Mouse (Mus musculus): ENCODE measurements around the gene Mettl14. TPM values are rescaled to one million over a fixed set of nuclear protein-coding genes. Genes with fewer than 3 reads are reported as not detected.
"Not testable (repeated sequence)": the region's sequence is repeated elsewhere in the genome, so short reads cannot be mapped to it uniquely, and the experiment has no call there.

Gene Mettl14
- 10 to 100 TPM; 12.0 to 12.1 TPM for total RNA-seq (2021)

DNA sequence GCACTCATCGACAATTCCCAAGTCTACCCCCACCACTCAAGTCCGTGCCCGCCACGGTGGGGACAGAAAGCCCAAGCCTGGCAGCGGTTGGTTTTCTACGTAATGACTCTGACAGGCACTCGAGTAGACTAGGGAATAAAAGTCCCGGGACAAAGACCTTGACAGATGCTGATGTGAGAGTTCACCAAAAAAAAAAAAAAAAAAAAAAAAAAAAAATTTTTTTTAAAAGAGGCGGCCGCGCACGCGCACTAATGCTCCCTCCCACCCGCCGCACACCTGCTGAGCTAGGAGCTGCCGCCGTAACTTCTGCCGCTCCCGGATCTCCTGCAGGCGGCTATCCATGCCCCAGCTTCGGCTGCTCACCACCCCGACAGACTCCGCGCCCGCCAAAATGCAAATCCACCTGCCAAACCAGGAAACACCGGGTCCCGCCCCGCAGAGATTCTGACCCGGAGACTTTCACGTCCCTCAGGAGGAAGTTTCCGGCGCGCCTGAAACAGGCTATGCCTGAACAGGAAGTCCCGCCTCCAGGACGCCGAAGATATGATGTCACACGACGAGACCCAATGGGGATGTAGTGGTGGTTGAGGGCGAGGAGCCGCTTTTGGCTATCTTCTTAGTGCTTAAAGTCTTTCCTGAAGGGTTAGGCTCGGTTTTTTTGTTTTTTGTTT is at the start of gene Mettl14:
Gene Mettl14, minus strand, starts transcription at position 623 of the 671 bp plus-strand sequence.
- DNase-seq = peak; percentile 94 to 96
- intact Hi-C loops (cut with DNase I) = loop anchor here (2.0 to 5.0 kb wide), 2 partner anchors 121 to 1338 kb away; no protein-coding TSS in a partner anchor

DNA sequence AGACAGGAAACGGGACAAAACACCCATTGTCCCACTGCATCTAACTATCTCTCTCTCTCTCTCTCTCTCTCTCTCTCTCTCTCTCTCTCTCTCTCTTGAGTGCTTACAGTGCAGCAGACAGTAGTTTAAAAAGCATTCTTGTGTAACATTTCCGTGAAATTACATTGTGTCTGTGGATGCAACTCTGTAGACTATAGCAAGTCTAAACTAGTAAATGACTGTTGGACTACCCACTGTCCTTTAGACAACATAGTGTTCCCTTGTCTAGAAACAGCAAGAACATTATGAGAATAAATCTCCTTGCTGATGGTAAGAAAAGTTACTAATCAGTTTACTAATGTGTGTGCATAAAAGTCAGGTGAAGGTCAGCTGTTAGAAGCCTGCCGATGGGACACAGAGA is 47.5 kb upstream of the Mettl14 start:
- intact Hi-C loops (cut with DNase I) = no loop called here

DNA sequence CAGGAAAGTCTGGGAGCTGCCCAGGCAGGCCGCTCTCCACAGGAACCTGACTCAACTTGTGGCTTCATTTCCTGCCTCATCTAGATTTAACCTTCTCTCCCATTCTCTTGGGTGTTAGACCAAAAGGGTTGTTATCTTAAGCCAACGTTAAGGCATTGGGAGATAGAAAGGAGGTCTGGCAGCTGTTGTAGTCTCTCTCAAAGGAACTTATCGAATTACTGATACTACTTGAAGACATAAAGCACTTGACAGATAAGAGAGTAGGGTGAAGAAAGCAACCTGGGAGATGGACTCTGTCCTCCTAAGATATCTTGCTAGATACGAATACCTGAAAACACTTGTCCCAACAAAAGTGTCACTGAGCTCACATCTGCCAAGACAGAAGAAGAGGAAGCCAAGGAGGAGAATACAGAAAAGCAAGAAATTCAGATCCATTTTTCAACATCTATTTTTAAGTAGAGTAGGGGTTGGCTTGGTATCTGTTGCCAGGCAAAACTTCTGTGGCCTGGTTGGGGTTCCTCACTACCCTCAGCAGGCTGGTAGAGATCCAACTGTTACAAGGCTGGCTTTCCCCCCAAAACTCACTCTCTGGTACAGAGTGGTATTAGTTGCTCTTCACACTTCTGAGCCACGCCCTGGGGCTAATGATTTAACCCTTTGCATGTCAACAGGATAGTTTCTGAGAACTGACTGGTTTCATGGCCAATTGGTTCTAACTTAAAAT is 46.2 kb upstream of the Mettl14 start:
- intact Hi-C loops (cut with DNase I) = no loop called here

More for the DNA sequence above, 47.5 kb upstream of the Mettl14 start:
- DNase-seq = no peak

DNA sequence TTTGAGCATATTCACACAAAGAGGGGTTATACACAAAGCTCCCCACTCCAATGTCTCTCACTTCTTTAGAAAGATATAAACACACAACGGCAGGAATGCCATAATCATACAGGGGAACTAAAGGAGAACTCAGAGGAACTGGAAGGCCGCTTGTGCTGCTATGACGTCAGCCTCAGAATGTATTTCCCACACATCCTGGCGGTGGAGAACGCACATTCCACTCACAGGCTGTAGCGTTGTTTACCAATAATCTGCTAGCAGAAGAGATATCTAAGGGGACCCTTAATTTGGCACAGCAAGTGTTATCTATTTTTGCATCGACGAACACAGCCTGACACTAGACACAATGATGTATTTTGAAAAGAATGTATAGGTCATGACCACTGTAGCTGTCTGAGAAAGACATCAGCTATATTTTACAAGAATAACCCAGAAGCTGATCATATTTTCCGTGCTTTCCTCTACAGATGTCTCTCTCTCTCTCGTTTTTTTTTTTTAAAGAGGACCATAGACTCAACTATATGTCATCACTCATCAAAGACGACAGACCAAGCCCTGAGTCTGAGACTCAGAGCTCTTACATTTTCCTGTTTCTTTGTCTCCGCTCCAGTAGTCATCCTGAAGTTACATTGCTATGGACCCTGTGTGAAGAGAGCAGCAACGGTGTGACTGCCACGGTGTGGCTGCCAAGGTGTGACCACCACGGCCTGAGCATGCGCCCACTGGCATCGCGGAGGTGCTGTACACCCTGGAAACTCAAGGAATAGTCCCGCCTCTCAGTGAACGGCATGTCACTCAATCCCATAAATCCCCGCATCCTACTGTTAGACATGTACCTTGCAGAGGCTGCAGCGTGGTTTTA is 43.9 kb upstream of the Mettl14 start:
- intact Hi-C loops (cut with DNase I) = no loop called here
- DNase-seq = no peak

More for the DNA sequence above, 46.2 kb upstream of the Mettl14 start:
- DNase-seq = no peak

DNA sequence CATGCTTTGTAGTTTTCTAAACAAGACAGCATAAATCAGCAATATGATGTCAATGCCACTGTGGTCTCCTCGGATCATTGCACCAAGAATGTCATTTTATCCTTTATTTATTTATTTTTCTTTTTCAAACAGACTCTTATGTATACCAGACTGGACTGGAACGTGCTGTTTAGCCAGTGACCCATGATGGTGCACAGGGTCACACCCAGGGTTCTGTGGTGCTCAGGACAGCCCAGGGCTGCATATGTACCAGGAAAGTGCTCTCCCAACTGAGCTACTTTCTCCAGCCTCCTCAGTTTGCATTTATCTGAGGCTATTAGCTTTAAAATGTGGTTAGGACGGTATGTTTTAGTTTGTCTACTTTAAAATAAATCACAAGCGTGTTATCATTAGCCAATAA is 42.1 kb upstream of the Mettl14 start:
- DNase-seq = no peak
- intact Hi-C loops (cut with DNase I) = no loop called here

DNA sequence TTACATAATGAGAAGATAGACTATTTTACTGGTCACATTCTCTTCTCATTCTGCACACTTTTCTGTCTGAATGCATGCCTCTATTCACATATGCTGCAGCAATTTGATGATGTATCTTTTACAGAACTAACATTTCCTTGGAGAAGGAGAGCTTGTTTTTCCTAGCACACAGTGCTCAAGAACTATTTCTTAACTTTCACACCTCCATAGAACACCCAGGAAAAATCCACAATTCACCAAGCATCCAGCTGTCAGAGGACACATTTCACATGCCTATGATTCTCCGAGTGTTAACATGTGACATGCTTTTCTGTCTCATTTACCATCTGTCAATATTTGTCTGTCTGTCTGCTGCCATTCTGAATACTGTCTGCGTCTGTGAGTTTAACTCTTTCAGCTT is 39.7 kb upstream of the Mettl14 start:
- intact Hi-C loops (cut with DNase I) = no loop called here

DNA sequence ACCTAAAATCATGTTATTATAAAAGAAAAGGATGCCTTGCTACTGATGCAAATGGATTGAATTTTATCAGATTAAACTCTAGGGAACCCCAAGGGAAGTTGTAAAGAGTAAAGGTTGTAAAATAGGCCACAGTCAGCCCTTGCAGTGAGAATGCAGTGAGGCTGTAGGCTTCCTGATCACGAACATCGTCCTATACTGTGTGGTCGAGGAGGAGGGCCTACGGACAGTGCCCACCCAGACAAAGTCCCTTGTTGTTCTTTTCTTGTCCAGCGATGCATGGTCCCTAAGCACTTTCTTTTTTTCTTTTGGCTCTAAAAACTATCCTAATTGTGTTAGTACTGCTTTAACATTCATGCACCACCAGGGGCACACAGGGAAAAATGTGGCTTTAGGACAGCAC is 27.3 kb upstream of the Mettl14 start:
- intact Hi-C loops (cut with DNase I) = no loop called here
- no peak for DNase-seq

More for the DNA sequence above, 39.7 kb upstream of the Mettl14 start:
- DNase-seq = no peak

DNA sequence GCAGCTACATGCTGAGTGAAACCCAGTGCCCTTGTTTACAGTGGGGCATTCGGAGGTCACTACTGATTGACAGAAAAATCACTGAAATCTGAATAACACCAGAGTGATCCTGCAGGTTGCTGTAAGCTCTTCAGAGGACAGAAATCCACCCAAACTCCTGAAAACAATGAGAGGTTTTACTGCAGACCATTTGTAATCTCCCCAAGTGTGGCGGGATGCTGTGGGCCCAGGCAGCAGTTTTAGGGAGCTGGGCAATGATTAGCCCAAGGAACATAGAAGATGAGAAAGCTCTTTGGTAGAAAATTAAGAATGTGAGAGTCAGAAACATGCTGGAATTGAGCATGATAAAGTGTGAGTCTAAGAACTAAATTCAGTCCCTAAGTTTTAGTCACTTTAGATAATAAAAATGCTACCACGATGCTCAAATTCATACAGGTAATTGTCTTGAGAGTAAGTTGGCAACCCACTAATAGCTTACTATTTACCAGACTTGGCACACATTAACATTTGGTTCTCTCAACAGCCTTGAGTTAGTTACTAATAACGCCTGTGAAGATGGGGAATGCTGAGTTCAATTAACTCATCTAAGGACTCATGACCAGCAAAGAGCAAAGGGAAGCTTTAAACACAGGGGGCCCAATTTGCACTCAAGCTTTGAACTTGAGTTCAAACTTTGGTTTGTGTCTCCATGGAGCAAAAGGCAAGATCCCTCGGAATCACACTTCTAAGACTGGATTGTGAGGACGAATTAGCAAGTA is 26.1 kb upstream of the Mettl14 start:
- DNase-seq = no peak
- intact Hi-C loops (cut with DNase I) = no loop called here

DNA sequence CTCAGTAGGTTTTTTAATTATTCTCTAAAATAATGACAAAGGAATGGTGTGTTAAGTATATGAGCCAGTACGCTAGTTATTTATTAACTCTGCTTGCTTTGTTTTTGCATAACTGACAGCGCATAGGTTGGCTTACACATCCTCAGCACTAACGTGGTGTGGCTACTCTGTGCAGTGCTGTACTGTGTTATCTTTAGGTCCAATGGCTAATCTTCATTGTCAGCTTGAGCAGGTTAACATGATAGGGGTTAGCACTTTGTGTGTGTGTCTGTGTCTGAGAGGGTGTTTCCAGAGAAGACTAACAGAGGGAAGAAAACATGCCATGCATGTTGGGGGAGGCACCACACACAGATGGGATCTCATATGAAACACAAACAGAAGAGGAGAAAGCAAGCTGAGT is 19.0 kb upstream of the Mettl14 start:
- DNase-seq = no peak
- intact Hi-C loops (cut with DNase I) = no loop called here

DNA sequence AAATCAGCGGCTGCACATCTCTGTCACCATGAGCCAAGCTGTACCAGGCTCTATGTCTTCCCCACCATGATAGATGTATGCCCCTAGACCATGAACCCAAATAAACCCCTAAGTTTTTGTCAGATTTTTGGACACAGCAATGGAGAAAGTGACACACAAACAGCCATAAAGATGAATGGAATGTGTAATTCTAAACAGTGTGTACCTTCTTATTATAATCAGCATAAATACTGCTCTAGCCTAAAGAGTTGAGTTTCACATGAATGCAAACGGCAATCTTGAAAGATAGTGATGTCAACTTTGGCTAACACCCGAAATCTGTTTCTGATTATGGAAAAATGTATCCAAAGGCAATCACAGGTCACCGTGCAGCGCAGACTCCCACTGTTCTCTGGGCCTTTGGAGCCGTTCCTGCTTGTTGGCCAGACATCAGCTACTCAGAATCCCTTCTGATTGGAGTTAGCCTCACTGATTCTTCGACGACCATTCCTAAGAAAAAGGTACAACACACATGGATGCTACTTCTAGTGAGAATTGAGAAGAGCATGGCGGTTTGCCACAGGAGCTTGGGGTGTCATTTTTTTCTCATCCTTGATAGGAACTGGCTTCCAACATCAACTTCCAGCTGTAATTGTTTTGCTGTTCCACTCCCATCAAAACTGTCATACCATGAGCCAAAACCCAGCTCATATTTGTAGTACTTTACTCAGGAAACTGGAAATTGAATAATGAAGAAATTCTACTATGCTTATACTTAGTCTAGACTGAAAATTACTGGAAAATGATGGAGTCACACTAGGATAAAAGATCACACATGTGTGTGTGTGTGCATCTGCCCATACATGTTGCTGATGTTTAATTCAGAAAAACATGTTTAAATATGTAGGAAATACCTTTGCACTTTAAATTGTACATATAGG is 11.9 kb upstream of the Mettl14 start:
- intact Hi-C loops (cut with DNase I) = no loop called here
- DNase-seq = no peak

DNA sequence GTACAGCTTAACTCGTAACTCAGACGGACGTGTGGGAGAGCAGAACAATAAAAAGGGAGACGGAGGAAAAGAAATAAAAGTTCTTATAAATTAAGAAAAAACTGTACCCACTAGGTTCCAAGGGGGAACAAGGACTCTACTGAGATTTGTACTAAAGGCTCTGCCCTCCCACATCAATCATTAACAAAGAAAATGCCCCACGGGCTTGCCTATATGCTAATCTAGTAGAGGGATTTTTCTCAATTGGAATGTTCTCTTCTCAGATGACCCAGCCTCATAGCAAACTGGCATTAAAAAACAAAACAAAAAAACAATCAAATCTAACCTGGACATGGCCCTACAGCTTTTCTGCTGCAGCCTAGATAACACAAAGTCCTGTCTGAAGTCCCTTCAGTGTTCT is 9.7 kb upstream of the Mettl14 start:
- DNase-seq = no peak
- intact Hi-C loops (cut with DNase I) = no loop called here

DNA sequence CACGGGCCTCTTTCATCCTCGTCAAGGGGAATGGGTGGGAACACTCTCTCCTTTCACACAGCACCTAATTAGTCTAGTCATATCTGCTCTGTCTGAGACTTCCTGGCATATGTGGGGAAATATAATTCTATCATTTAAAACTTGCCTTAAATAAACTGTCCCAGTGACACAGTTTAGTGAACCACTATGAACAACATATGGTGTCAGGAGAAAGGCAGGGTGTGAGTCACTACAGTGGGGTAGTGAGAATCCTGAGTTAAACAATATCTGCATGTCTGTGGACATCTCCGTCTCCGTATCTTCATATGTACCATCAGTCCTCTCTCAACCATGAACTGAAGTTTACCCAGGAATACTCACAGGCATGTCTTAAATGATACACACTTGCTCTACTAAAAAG is 5.3 kb upstream of the Mettl14 start:
- DNase-seq = no peak
- intact Hi-C loops (cut with DNase I) = no loop called here

DNA sequence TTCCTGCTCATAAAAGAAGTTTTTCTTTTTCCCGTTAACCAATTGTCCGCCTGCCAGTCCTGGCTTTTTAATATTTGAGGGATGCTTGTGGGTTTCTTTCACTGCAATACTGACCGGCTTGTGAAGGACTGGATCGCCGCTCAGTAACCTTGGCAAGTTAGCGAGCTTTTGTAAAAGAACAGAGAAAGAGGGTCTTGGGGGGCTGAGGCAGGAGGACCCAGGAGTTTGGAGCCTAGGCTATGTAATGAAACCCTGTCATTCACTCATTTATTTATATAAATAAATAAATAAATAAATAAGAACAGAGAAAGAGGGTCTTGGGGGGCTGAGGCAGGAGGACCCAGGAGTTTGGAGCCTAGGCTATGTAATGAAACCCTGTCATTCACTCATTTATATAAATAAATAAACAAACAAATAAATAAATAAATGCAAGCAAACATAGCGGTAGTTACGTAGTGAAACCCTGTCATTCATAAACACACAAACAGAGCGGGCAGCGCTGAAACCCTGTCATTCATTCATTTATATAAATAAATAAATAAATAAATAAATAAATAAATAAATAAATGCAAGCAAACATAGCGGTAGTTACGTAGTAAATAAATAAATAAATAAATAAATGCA is 361 bp upstream of the Mettl14 start:
- not testable (repeated sequence) for DNase-seq
- intact Hi-C loops (cut with DNase I) = loop anchor here (2.0 to 5.0 kb wide), 2 partner anchors 121 to 1339 kb away; no protein-coding TSS in a partner anchor

DNA sequence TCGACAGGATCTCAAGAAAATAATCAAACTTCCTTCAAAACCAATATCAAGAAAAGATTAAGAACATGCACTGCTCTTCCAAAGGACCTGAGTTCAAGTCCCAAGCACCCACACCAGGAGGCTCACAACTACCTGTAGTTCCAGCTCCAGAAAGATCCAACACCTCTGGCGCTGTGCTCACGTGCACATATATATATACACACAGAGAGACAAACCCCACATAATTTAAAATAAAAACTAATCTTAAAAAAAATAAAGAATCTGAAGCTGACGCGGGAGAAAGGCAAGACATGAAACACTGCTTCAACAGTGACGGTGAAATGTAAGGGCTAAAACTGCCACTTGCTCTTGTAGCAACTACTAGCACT is 806 bp downstream of the Mettl14 start:
- DNase-seq = no peak
- intact Hi-C loops (cut with DNase I) = loop anchor here (5.0 kb wide), 1 partner anchor 1338 kb away; no protein-coding TSS in a partner anchor

DNA sequence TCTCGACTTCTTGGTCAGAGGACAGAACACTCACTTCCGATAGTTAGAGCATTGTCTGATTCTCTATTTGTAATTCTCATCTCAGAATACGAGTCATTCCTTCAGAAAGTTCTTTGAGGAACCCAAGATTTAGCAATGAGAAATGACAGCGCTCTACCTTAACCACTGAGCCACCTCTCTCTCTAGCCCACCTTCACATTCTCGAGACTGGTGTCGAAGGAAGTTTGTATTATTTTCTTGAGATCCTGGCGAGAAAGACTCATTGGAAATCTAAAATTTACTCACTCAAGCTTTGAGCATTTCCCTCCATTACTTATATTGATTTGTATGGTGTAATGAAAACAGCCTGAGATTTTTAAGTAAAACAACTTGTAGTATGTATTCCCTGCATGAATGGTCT is 1.5 kb downstream of the Mettl14 start:
- intact Hi-C loops (cut with DNase I) = no loop called here

DNA sequence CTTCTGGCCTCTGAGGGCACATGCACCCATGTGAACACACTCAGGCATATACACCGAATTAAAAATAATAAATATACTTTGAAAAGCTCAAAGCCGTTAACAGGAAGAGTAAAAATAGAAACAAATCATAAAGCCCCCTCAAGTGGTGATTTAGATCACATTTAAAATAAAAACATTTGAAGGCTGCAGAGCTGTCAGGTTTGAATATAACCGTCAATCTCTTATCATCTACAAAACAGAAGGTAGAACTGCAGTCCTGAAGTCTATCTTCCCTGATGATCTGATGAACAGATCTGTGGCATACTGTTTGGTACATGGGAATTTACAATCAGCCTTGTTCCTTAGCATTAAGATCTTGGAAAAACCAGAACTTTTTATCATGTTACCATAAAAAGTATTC is 9.3 kb downstream of the Mettl14 start:
- intact Hi-C loops (cut with DNase I) = no loop called here
- no peak for DNase-seq

More for the DNA sequence above, 1.5 kb downstream of the Mettl14 start:
- no peak for DNase-seq

DNA sequence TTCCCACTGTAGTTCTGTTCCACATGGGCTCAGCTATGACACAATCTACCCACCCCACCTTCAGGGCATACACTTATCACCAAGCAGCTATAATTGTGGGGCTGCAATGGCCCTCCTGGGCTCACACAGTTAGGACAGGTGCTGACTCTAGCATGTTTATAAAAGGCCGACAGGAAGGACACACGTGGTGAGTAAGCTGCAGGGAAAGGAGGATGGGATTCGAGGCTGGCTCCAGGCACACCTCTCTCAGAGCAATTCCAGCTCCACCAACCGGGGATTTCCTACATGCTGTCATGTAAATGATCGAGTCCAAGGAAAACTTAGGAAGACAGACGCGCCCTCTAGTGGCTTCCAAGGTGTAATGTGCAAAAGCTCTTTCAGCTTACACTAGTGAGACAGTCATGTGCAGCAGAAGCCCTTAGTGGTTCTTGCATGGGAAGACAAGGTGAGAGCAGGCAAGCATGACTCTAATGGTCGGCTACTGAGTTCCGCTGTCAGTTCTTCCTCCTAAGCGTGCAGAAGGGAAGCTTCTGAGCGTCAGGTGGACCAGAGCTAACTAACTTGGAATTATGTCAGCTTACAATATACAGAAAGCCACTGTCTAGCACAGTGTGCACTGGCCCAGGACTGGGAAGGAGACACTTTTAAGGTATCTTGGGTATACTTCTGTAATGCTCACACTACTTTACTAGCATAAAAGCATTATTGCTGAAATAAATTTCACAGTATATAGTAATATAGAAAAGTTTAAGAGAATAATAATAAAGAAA is 14.0 kb downstream of the Mettl14 start:
- DNase-seq = peak; percentile 71 to 72
- intact Hi-C loops (cut with DNase I) = loop anchor here (5.0 kb wide), 2 partner anchors 140 to 205 kb away; no protein-coding TSS in a partner anchor

DNA sequence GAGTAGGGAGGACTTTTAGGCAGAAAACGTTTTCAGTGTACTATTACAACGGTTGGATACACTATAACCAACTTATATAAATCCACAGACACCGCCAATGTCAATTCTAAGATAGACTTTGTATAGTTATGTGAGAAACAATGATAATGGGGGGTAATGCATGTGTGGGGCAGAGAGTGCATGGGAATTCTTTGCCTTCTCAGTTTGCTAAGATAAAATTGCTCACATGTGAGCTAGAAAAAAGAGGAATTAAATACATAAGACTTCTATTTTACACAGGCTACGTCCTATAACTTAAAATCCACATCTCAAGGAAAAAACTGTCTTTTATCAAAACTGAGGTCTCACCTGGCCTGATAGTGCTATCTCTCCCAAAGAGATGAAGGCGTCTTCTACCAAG is 15.0 kb downstream of the Mettl14 start:
- no peak for DNase-seq
- intact Hi-C loops (cut with DNase I) = loop anchor here (5.0 kb wide), 2 partner anchors 139 to 204 kb away; no protein-coding TSS in a partner anchor
